Mouse (Mus musculus) hindbrain, postnatal 0 days (tissue): ENCODE measurements around the gene Clptm1. TPM values are rescaled to one million over a fixed set of nuclear protein-coding genes. Genes with fewer than 3 reads are reported as not detected.

Source experiments
- ATAC-seq: fragments of 200-750 bp; cut with Nextera tagmentation; 2 replicates; pipeline ENCODE4 v1.8.0; 2017; ENCODE audit warnings: mild to moderate bottlenecking, moderate TSS enrichment, moderate library complexity
- DNase-seq: peaks from one replicate; pipeline ENCODE4 v3.0.0-alpha.2; 2015; ENCODE audit warnings: low spot score
- H3K27ac ChIP-seq: fragments of 300-500 bp; sonication (generic); 2 replicates; pipeline ENCODE4 v1.5.1; 2014; ENCODE audit warnings: mild to moderate bottlenecking
- H3K27me3 ChIP-seq: fragments of 300-500 bp; sonication (generic); 2 replicates; pipeline ENCODE4 v1.6.1; 2014; ENCODE audit warnings: low read length, mixed read lengths; ENCODE audit not compliant: insufficient read depth
- H3K36me3 ChIP-seq: fragments of 300-500 bp; sonication (generic); 2 replicates; pipeline ENCODE4 v1.6.1; 2014; ENCODE audit warnings: low read length, mixed read lengths; ENCODE audit not compliant: insufficient read depth
- H3K4me1 ChIP-seq: fragments of 300-500 bp; sonication (generic); 2 replicates; pipeline ENCODE4 v1.6.1; 2014; ENCODE audit warnings: antibody characterized with exemption, low read length, mixed read lengths; ENCODE audit not compliant: insufficient read depth
- H3K4me2 ChIP-seq: fragments of 300-500 bp; sonication (generic); 2 replicates; pipeline ENCODE4 v1.6.1; 2014; ENCODE audit warnings: low read depth, mild to moderate bottlenecking, low read length, moderate library complexity, mixed read lengths
- H3K4me3 ChIP-seq: fragments of 300-500 bp; sonication (generic); 2 replicates; pipeline ENCODE4 v1.5.1; 2014; ENCODE audit warnings: low read length
- H3K9ac ChIP-seq: fragments of 300-500 bp; sonication (generic); replicated peaks from 2 replicates; pipeline ENCODE4 v1.6.1; 2014; ENCODE audit warnings: mild to moderate bottlenecking, low read length, moderate library complexity, mixed read lengths
- H3K9me3 ChIP-seq: fragments of 300-500 bp; sonication (generic); 2 replicates; pipeline ENCODE4 v1.6.1; 2016; ENCODE audit warnings: low read length, mixed read lengths
- CTCF ChIP-seq: IDR thresholded peaks from 2 replicates; pipeline ENCODE4 v1.5.1; 2016; ENCODE audit warnings: antibody characterized with exemption, control low read depth, low read depth
- WGBS: fragments of 180-500 bp; shearing (Covaris S2); extraction: QIAGEN DNeasy Blood & Tissue Kit; methylation state at CpG from one replicate; pipeline ENCODE4 v1.1.7; 2014; 5-methylcytosine and 5-hydroxymethylcytosine counted together
- polyA plus RNA-seq: library from polyadenylated mRNA; unstranded; fragments of >200 nt; fragmentation: Nextera tagmentation; extraction: Ambion mirVana; gene quantifications from 2 replicates; pipeline ENCODE4 v1.2.1, GENCODE M21; 2015
- total RNA-seq: library from RNA; depleted of rRNA; stranded (reverse); fragments of >200 nt; gene quantifications from 2 replicates; pipeline ENCODE4 v1.2.3, GENCODE M21; 2014; rRNA removed

Gene Clptm1
- total RNA-seq (178 and 187 TPM in 2 replicates), polyA plus RNA-seq (135 and 142 TPM in 2 replicates)

GRCm38 (mm10) chr7:19664955-19665841, at the start of gene Clptm1:
Clptm1 (minus strand) TSS chr7:19665033.
- Histone ChIP-seq H3K4me3 (peak within 1 kb of the TSS; percentile 100), H3K36me3 (no peaks in the 10 kb centered on the region; the same call in 1 of the 2 replicates), H3K4me2 (peak within 1 kb of the TSS; percentile 78), H3K27ac (peak within 1 kb of the TSS; percentile 92), H3K9ac (peak within 1 kb of the TSS; percentile 98), H3K9me3 (no peaks in the 10 kb centered on the region), H3K4me1 (peaks cover 7% of the 10 kb centered on the region), H3K27me3 (no peaks in the 10 kb centered on the region)
- DNase-seq, result peak; percentile 99
- peak; percentile 66 for TF ChIP-seq CTCF
- peak; percentile 85 for ATAC-seq
- WGBS, result 0% methylated on average over 60 of the region's 63 CpGs

GRCm38 (mm10) chr7:19713598-19713997, 48.8 kb upstream of the Clptm1 start:
- no peak overlapping the region for H3K4me2 ChIP-seq
- H3K4me3 ChIP-seq, result no peak overlapping the region
- no peaks in the 10 kb centered on the region for H3K9me3 ChIP-seq
- no peak overlapping the region for H3K9ac ChIP-seq
- 89% methylated on average over 9 of the region's 9 CpGs for WGBS
- ATAC-seq (no peak), DNase-seq (no peak)
- H3K36me3 ChIP-seq, result peaks cover 24% of the 10 kb centered on the region; the same call in 1 of the 2 replicates
- no peak for TF ChIP-seq CTCF
- H3K27ac ChIP-seq, result no peak overlapping the region
- H3K4me1 ChIP-seq, result peaks cover 9% of the 10 kb centered on the region; the same call in 1 of the 2 replicates
- no peaks in the 10 kb centered on the region for H3K27me3 ChIP-seq

DNA sequence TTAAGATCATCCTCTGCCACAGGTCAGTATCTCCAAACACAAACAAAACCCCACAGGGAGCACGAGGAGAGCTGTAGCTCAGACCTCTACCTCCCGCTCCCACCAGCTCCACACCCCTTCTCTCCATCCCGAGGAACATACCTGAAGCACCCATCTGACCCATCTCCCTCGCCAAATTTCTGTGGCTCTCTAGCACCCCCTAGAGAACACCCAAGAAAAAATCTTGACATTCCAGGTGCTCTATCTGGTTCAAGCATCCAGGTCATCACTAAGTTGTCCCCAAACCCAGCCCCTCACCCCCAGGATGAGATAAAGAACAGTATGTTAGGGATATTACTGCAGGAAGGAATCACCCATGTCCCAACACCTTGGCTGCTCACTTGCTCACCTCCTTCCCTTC, 48.4 kb upstream of the Clptm1 start:
- Histone ChIP-seq H3K4me2 (no peak overlapping the region), H3K9ac (no peak overlapping the region), H3K36me3 (peaks cover 26% of the 10 kb centered on the region; the same call in 1 of the 2 replicates), H3K4me1 (peaks cover 9% of the 10 kb centered on the region; the same call in 1 of the 2 replicates), H3K27ac (no peak overlapping the region), H3K27me3 (no peaks in the 10 kb centered on the region), H3K9me3 (no peaks in the 10 kb centered on the region), H3K4me3 (no peak overlapping the region)
- peak; percentile 53 for TF ChIP-seq CTCF
- WGBS, result 53% methylated on average over 4 of the region's 4 CpGs
- ATAC-seq (no peak), DNase-seq (peak; percentile 19)

GRCm38 (mm10) chr7:19712414-19712813, 47.6 kb upstream of the Clptm1 start:
- Histone ChIP-seq H3K27me3 (no peaks in the 10 kb centered on the region), H3K9me3 (no peaks in the 10 kb centered on the region), H3K27ac (no peak overlapping the region), H3K36me3 (peaks cover 31% of the 10 kb centered on the region; the same call in 1 of the 2 replicates), H3K4me2 (no peak overlapping the region), H3K9ac (no peak overlapping the region), H3K4me1 (peaks cover 9% of the 10 kb centered on the region; the same call in 1 of the 2 replicates), H3K4me3 (no peak overlapping the region)
- 75% methylated on average over 4 of the region's 4 CpGs for WGBS
- ATAC-seq (no peak), DNase-seq (peak; percentile 49)
- TF ChIP-seq CTCF, result peak; percentile 62

DNA sequence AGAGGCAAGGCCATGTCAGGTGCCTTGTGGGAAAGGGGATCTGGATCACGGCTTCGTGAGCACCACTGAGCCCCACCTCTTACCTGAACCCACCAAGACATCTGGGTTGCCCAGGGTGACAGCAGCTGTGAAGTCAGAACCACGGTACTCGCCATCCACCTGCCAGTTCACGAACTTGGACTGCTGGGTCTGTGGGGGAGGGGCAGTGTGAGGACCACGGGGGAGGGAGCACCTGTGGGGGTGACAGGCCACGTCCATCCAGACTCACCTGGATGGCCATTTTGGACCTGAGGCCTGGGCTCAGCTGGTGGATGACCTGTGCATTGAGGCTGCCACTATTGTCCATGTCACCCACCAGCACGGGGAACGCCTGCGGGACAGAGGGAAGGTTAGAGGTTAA, 45.8 kb upstream of the Clptm1 start:
- Histone ChIP-seq H3K27ac (no peak overlapping the region), H3K9me3 (no peaks in the 10 kb centered on the region), H3K4me2 (no peak overlapping the region), H3K36me3 (peaks cover 34% of the 10 kb centered on the region; the same call in 1 of the 2 replicates), H3K9ac (no peak overlapping the region), H3K27me3 (no peaks in the 10 kb centered on the region), H3K4me1 (peaks cover 3% of the 10 kb centered on the region; the same call in 1 of the 2 replicates), H3K4me3 (no peak overlapping the region)
- no peak for ATAC-seq
- WGBS, result 96% methylated on average over 10 of the region's 10 CpGs
- TF ChIP-seq CTCF, result no peak
- no peak for DNase-seq

GRCm38 (mm10) chr7:19705271-19705670, 40.4 kb upstream of the Clptm1 start:
- Histone ChIP-seq H3K27ac (no peak overlapping the region), H3K4me1 (no peaks in the 10 kb centered on the region), H3K4me2 (no peak overlapping the region), H3K27me3 (no peaks in the 10 kb centered on the region), H3K36me3 (peaks cover 30% of the 10 kb centered on the region; the same call in 1 of the 2 replicates), H3K9me3 (no peaks in the 10 kb centered on the region), H3K9ac (no peak overlapping the region), H3K4me3 (no peak overlapping the region)
- TF ChIP-seq CTCF, result no peak
- no peak for ATAC-seq
- no peak for DNase-seq
- WGBS, result 95% methylated on average over 7 of the region's 7 CpGs
